Mouse (Mus musculus): ENCODE measurements at regions not wholly inside any gene's neighbourhood (a gene's known extent, or its start where the extent isn't known, plus 50 kb on each side); places are given as distances from the start of the nearest gene placed in this dataset.

GRCm38 (mm10) chr3:101714810-101715209 is 110.3 kb upstream of the Atp1a1 start:
- peaks cover 24 to 29% of the 10 kb centered on the region in 2 experiments for H3K4me1 ChIP-seq (ENCODE audit: control insufficient read depth in 2 of 2, insufficient read depth in 2 of 2, low read length in 2 of 2, poor library complexity in 1 of 2)
- peak overlapping the region; percentile 80; the same call in 1 of the 2 replicates for H3K27ac ChIP-seq (ENCODE audit: insufficient read depth, low read depth, low read length, poor library complexity, severe bottlenecking)
- no peak overlapping the region; the same call in 1 of the 2 replicates for H3K9ac ChIP-seq (ENCODE audit: insufficient read depth, low read depth, low read length, poor library complexity, severe bottlenecking)
- no peak overlapping the region for H3K4me3 ChIP-seq (ENCODE audit: insufficient read depth in 1 of 2, low read depth in 1 of 2, low read length in 2 of 2, poor library complexity in 1 of 2, severe bottlenecking in 1 of 2)
- H3K36me3 ChIP-seq (ENCODE audit: control insufficient read depth, insufficient read depth, low read length, poor library complexity, severe bottlenecking) = no peaks in the 10 kb centered on the region
- H3K9me3 ChIP-seq (ENCODE audit: control insufficient read depth, insufficient read depth, low read depth, low read length) = no peaks in the 10 kb centered on the region
- no peak for TF ChIP-seq HCFC1 (IDR thresholded peaks at IDR 0.05; ENCODE audit: borderline replicate concordance, insufficient read depth, low read length)
- DNase-seq (ENCODE audit: low read depth, low spot score) = peak; percentile 63
- in situ Hi-C loops (cut with MboI; ENCODE audit: low sequenced_read_pairs in 2 of 2, unreplicated experiment in 2 of 2) = no loop called here

DNA sequence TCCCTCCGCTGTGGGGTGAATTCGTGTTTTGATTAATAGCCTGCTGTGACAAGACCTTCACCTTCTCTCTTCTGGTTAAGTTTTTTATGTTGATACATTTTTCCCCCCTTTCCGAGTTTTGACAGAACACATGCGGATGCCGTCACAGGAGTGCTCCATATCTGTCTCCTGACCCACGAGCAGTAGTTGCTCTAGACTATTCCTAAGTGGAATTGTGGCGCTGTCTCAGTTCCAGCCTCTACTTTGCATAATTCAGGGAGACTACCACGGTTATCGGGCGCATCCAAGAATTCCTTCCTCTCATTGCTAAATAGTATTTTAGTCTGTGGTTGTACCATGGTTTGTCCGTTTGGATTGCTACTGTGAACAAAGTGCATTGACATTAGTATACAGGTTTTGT is 109.2 kb upstream of the Atp1a1 start:
- in situ Hi-C loops (cut with MboI; ENCODE audit: low sequenced_read_pairs in 2 of 2, unreplicated experiment in 2 of 2) = no loop called here
- H3K36me3 ChIP-seq (ENCODE audit: control insufficient read depth, insufficient read depth, low read length, poor library complexity, severe bottlenecking) = no peaks in the 10 kb centered on the region
- TF ChIP-seq HCFC1 (IDR thresholded peaks at IDR 0.05; ENCODE audit: borderline replicate concordance, insufficient read depth, low read length) (no peak), CHD2 (IDR thresholded peaks at IDR 0.05; ENCODE audit: low read depth, low read length) (no peak), ZC3H11A (IDR thresholded peaks at IDR 0.05; ENCODE audit: borderline replicate concordance, low read depth, low read length) (no peak), MAFK (IDR thresholded peaks at IDR 0.05; ENCODE audit: insufficient read depth, low read depth, low read length) (no peak), ZNF384 (IDR thresholded peaks at IDR 0.05; ENCODE audit: low read depth, low read length) (no peak)
- peak overlapping the region; percentile 41; the same call in 1 of the 2 replicates for H3K27ac ChIP-seq (ENCODE audit: insufficient read depth, low read depth, low read length, poor library complexity, severe bottlenecking)
- no peaks in the 10 kb centered on the region for H3K9me3 ChIP-seq (ENCODE audit: control insufficient read depth, insufficient read depth, low read depth, low read length)
- peak overlapping the region in 1 of 2 experiments; percentile 1; a peak in 1 of 4 replicates for H3K4me3 ChIP-seq (ENCODE audit: insufficient read depth in 1 of 2, low read depth in 1 of 2, low read length in 2 of 2, poor library complexity in 1 of 2, severe bottlenecking in 1 of 2)
- DNase-seq (ENCODE audit: low read depth, low spot score) = no peak
- 0 out of 2 replicates have a peak overlapping the region, but pooled peaks have one; percentile 1 for H3K9ac ChIP-seq (ENCODE audit: insufficient read depth, low read depth, low read length, poor library complexity, severe bottlenecking)
- peaks cover 24 to 29% of the 10 kb centered on the region in 2 experiments for H3K4me1 ChIP-seq (ENCODE audit: control insufficient read depth in 2 of 2, insufficient read depth in 2 of 2, low read length in 2 of 2, poor library complexity in 1 of 2)

GRCm38 (mm10) chr3:101713138-101713638 is 108.7 kb upstream of the Atp1a1 start:
- no peaks in the 10 kb centered on the region for H3K9me3 ChIP-seq (ENCODE audit: control insufficient read depth, insufficient read depth, low read depth, low read length)
- peak overlapping the region; percentile 10; the same call in 1 of the 2 replicates for H3K9ac ChIP-seq (ENCODE audit: insufficient read depth, low read depth, low read length, poor library complexity, severe bottlenecking)
- H3K27ac ChIP-seq (ENCODE audit: insufficient read depth, low read depth, low read length, poor library complexity, severe bottlenecking) = peak overlapping the region; percentile 41; the same call in 1 of the 2 replicates
- H3K36me3 ChIP-seq (ENCODE audit: control insufficient read depth, insufficient read depth, low read length, poor library complexity, severe bottlenecking) = no peaks in the 10 kb centered on the region
- H3K4me3 ChIP-seq (ENCODE audit: insufficient read depth in 1 of 2, low read depth in 1 of 2, low read length in 2 of 2, poor library complexity in 1 of 2, severe bottlenecking in 1 of 2) = peak overlapping the region; percentile 1 to 34; a peak in 3 of 4 replicates
- DNase-seq (ENCODE audit: low read depth, low spot score) = no peak
- in situ Hi-C loops (cut with MboI; ENCODE audit: low sequenced_read_pairs in 2 of 2, unreplicated experiment in 2 of 2) = no loop called here
- H3K4me1 ChIP-seq (ENCODE audit: control insufficient read depth in 2 of 2, insufficient read depth in 2 of 2, low read length in 2 of 2, poor library complexity in 1 of 2) = peaks cover 24 to 29% of the 10 kb centered on the region in 2 experiments
- TF ChIP-seq HCFC1 (IDR thresholded peaks at IDR 0.05; ENCODE audit: borderline replicate concordance, insufficient read depth, low read length) (no peak), CHD2 (IDR thresholded peaks at IDR 0.05; ENCODE audit: low read depth, low read length) (no peak), ZC3H11A (IDR thresholded peaks at IDR 0.05; ENCODE audit: borderline replicate concordance, low read depth, low read length) (no peak), MAFK (IDR thresholded peaks at IDR 0.05; ENCODE audit: insufficient read depth, low read depth, low read length) (no peak), ZNF384 (IDR thresholded peaks at IDR 0.05; ENCODE audit: low read depth, low read length) (no peak)

GRCm38 (mm10) chr3:101712666-101713065 is 108.2 kb upstream of the Atp1a1 start:
- Histone ChIP-seq H3K9me3 (ENCODE audit: control insufficient read depth, insufficient read depth, low read depth, low read length) (no peaks in the 10 kb centered on the region), H3K4me1 (ENCODE audit: control insufficient read depth in 2 of 2, insufficient read depth in 2 of 2, low read length in 2 of 2, poor library complexity in 1 of 2) (peaks cover 23 to 29% of the 10 kb centered on the region in 2 experiments), H3K27ac (ENCODE audit: insufficient read depth, low read depth, low read length, poor library complexity, severe bottlenecking) (peak overlapping the region; percentile 54; the same call in 1 of the 2 replicates), H3K9ac (ENCODE audit: insufficient read depth, low read depth, low read length, poor library complexity, severe bottlenecking) (peak overlapping the region; percentile 10; the same call in 1 of the 2 replicates), H3K36me3 (ENCODE audit: control insufficient read depth, insufficient read depth, low read length, poor library complexity, severe bottlenecking) (no peaks in the 10 kb centered on the region), H3K4me3 (ENCODE audit: insufficient read depth in 1 of 2, low read depth in 1 of 2, low read length in 2 of 2, poor library complexity in 1 of 2, severe bottlenecking in 1 of 2) (peak overlapping the region in 1 of 2 experiments; percentile 34; a peak in 2 of 4 replicates)
- in situ Hi-C loops (cut with MboI; ENCODE audit: low sequenced_read_pairs in 2 of 2, unreplicated experiment in 2 of 2) = no loop called here
- DNase-seq (ENCODE audit: low read depth, low spot score) = no peak
- no peak for TF ChIP-seq HCFC1 (IDR thresholded peaks at IDR 0.05; ENCODE audit: borderline replicate concordance, insufficient read depth, low read length)
- no peak for TF ChIP-seq CHD2 (IDR thresholded peaks at IDR 0.05; ENCODE audit: low read depth, low read length)
- no peak for TF ChIP-seq MAFK (IDR thresholded peaks at IDR 0.05; ENCODE audit: insufficient read depth, low read depth, low read length)
- no peak for TF ChIP-seq ZNF384 (IDR thresholded peaks at IDR 0.05; ENCODE audit: low read depth, low read length)
- no peak for TF ChIP-seq ZC3H11A (IDR thresholded peaks at IDR 0.05; ENCODE audit: borderline replicate concordance, low read depth, low read length)

Data from ES-E14 (cell line).